Mouse (Mus musculus): ENCODE data around the gene Elovl2. TPM values are rescaled to one million over a fixed set of nuclear protein-coding genes. Genes with fewer than 3 reads are reported as not detected.
"Not testable (repeated sequence)": the region's sequence is repeated elsewhere in the genome, so short reads cannot be mapped to it uniquely, and the experiment has no call there.

The Elovl2 gene
- polyA plus RNA-seq, 1 experiment from 2014 or later = 32.5 TPM

- no peak overlapping the region for H3K4me2 ChIP-seq
- H3K27ac ChIP-seq (ENCODE audit: low read depth, low read length) = no peak overlapping the region
- no peak overlapping the region for H3K4me3 ChIP-seq (ENCODE audit: low read depth, low read length)
- no peaks in the 10 kb centered on the region for H3K27me3 ChIP-seq (replicated peaks; ENCODE audit: control insufficient read depth, insufficient read depth, low read length)
- H3K36me3 ChIP-seq (ENCODE audit: control insufficient read depth, insufficient read depth, low read length) = no peaks in the 10 kb centered on the region
- no peak overlapping the region for H3K9ac ChIP-seq (ENCODE audit: low read depth, low read length)
- no peaks in the 10 kb centered on the region for H3K4me1 ChIP-seq (replicated peaks; ENCODE audit: control insufficient read depth, insufficient read depth, low read length)
- H3K9me3 ChIP-seq (ENCODE audit: control insufficient read depth, low read length) = no peaks in the 10 kb centered on the region
- DNase-seq (ENCODE audit: low spot score) = no peak
- no peak for ATAC-seq (replicated peaks; ENCODE audit: low FRiP score)
- WGBS = 80% methylated on average over 5 of the region's 5 CpGs
These were observed 14.0 kb downstream of the Elovl2 start for GRCm38 (mm10) chr13:41206241-41206640.

GRCm38 (mm10) chr13:41205568-41205967, 14.6 kb downstream of the Elovl2 start:
- not testable (repeated sequence) for H3K27ac ChIP-seq (ENCODE audit: low read depth, low read length); H3K4me1 ChIP-seq (replicated peaks; ENCODE audit: control insufficient read depth, insufficient read depth, low read length); DNase-seq (ENCODE audit: low spot score); H3K9ac ChIP-seq (ENCODE audit: low read depth, low read length); H3K9me3 ChIP-seq (ENCODE audit: control insufficient read depth, low read length); H3K36me3 ChIP-seq (ENCODE audit: control insufficient read depth, insufficient read depth, low read length); H3K4me2 ChIP-seq; H3K4me3 ChIP-seq (ENCODE audit: low read depth, low read length); ATAC-seq (replicated peaks; ENCODE audit: low FRiP score); H3K27me3 ChIP-seq (replicated peaks; ENCODE audit: control insufficient read depth, insufficient read depth, low read length)

DNA sequence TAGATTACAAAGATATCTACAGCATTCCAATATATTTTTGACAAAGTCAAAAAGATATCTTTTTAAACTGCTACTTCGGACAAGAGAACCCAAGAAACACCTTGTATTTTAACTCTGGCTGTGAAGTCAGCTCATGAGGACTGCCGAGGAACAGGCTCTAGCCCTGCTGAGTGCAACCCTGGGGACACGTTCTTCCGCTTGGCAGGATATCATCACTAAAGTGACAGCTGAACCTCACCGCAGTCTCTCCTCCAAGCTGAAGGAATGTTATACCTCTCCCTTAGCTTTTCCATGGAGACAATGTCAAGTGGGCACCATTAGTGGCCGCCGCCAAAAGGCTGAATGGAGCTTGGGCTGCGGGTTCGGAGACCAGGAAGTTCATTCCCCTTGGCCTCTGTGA, 16.5 kb downstream of the Elovl2 start:
- WGBS = 77% methylated on average over 9 of the region's 9 CpGs
- no peak overlapping the region for H3K4me3 ChIP-seq (ENCODE audit: low read depth, low read length)
- no peaks in the 10 kb centered on the region for H3K27me3 ChIP-seq (replicated peaks; ENCODE audit: control insufficient read depth, insufficient read depth, low read length)
- H3K27ac ChIP-seq (ENCODE audit: low read depth, low read length) = no peak overlapping the region
- no peak overlapping the region for H3K9ac ChIP-seq (ENCODE audit: low read depth, low read length)
- no peaks in the 10 kb centered on the region for H3K4me1 ChIP-seq (replicated peaks; ENCODE audit: control insufficient read depth, insufficient read depth, low read length)
- DNase-seq (ENCODE audit: low spot score) (no peak), ATAC-seq (replicated peaks; ENCODE audit: low FRiP score) (no peak)
- no peaks in the 10 kb centered on the region for H3K9me3 ChIP-seq (ENCODE audit: control insufficient read depth, low read length)
- H3K4me2 ChIP-seq = no peak overlapping the region
- H3K36me3 ChIP-seq (ENCODE audit: control insufficient read depth, insufficient read depth, low read length) = no peaks in the 10 kb centered on the region

GRCm38 (mm10) chr13:41203289-41203688, 16.9 kb downstream of the Elovl2 start:
- DNase-seq (ENCODE audit: low spot score) (no peak), ATAC-seq (replicated peaks; ENCODE audit: low FRiP score) (no peak)
- H3K27me3 ChIP-seq (replicated peaks; ENCODE audit: control insufficient read depth, insufficient read depth, low read length) = no peaks in the 10 kb centered on the region
- H3K4me2 ChIP-seq = no peak overlapping the region
- H3K4me3 ChIP-seq (ENCODE audit: low read depth, low read length) = no peak overlapping the region
- H3K9me3 ChIP-seq (ENCODE audit: control insufficient read depth, low read length) = no peaks in the 10 kb centered on the region
- WGBS = 72% methylated on average over 7 of the region's 7 CpGs
- no peaks in the 10 kb centered on the region for H3K4me1 ChIP-seq (replicated peaks; ENCODE audit: control insufficient read depth, insufficient read depth, low read length)
- H3K27ac ChIP-seq (ENCODE audit: low read depth, low read length) = no peak overlapping the region
- no peak overlapping the region for H3K9ac ChIP-seq (ENCODE audit: low read depth, low read length)
- H3K36me3 ChIP-seq (ENCODE audit: control insufficient read depth, insufficient read depth, low read length) = no peaks in the 10 kb centered on the region

DNA sequence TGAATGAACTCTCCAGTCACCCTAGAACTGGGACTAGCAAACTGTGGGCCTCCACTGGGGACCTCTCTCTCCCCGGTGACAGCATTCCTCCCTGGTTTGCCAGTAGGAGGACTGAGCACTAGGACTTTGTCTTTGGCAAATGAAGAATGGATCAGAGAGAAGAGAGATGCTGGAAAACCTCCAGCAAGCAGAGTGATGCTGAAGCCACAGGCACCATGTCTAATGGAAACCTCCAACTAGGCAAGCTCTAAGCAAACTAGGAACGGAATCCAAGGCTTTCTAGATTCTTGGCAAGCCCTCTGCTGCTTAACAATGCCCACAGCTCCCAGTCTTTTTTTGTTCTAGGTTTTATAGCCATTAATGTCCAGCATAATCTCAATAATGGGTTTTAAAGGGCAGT, 19.3 kb downstream of the Elovl2 start:
- no peak for ATAC-seq (replicated peaks; ENCODE audit: low FRiP score)
- no peak overlapping the region for H3K4me2 ChIP-seq
- no peak overlapping the region for H3K4me3 ChIP-seq (ENCODE audit: low read depth, low read length)
- no peak overlapping the region for H3K27ac ChIP-seq (ENCODE audit: low read depth, low read length)
- no peaks in the 10 kb centered on the region for H3K4me1 ChIP-seq (replicated peaks; ENCODE audit: control insufficient read depth, insufficient read depth, low read length)
- no peaks in the 10 kb centered on the region for H3K36me3 ChIP-seq (ENCODE audit: control insufficient read depth, insufficient read depth, low read length)
- WGBS = 71% methylated on average over 2 of the region's 2 CpGs
- H3K27me3 ChIP-seq (replicated peaks; ENCODE audit: control insufficient read depth, insufficient read depth, low read length) = no peaks in the 10 kb centered on the region
- H3K9ac ChIP-seq (ENCODE audit: low read depth, low read length) = no peak overlapping the region
- no peaks in the 10 kb centered on the region for H3K9me3 ChIP-seq (ENCODE audit: control insufficient read depth, low read length)
- DNase-seq (ENCODE audit: low spot score) = no peak

- Histone ChIP-seq H3K9ac (ENCODE audit: low read depth, low read length) (no peak overlapping the region), H3K4me3 (ENCODE audit: low read depth, low read length) (no peak overlapping the region), H3K4me1 (replicated peaks; ENCODE audit: control insufficient read depth, insufficient read depth, low read length) (no peaks in the 10 kb centered on the region), H3K27me3 (replicated peaks; ENCODE audit: control insufficient read depth, insufficient read depth, low read length) (no peaks in the 10 kb centered on the region), H3K27ac (ENCODE audit: low read depth, low read length) (peak overlapping the region; percentile 26; the same call in 1 of the 2 replicates), H3K4me2 (no peak overlapping the region), H3K36me3 (ENCODE audit: control insufficient read depth, insufficient read depth, low read length) (no peaks in the 10 kb centered on the region), H3K9me3 (ENCODE audit: control insufficient read depth, low read length) (no peaks in the 10 kb centered on the region)
- DNase-seq (ENCODE audit: low spot score) = no peak
- 66% methylated on average over 3 of the region's 3 CpGs for WGBS
- ATAC-seq (replicated peaks; ENCODE audit: low FRiP score) = peak; percentile 51
These were observed 24.4 kb downstream of the Elovl2 start for GRCm38 (mm10) chr13:41195640-41196333.

- H3K27ac ChIP-seq (ENCODE audit: low read depth, low read length) = no peak overlapping the region
- no peak for ATAC-seq (replicated peaks; ENCODE audit: low FRiP score)
- no peaks in the 10 kb centered on the region; the same call in 1 of the 2 replicates for H3K36me3 ChIP-seq (ENCODE audit: control insufficient read depth, insufficient read depth, low read length)
- DNase-seq (ENCODE audit: low spot score) = no peak
- no peak overlapping the region for H3K4me2 ChIP-seq
- H3K4me1 ChIP-seq (replicated peaks; ENCODE audit: control insufficient read depth, insufficient read depth, low read length) = no peaks in the 10 kb centered on the region
- H3K4me3 ChIP-seq (ENCODE audit: low read depth, low read length) = no peak overlapping the region
- no peaks in the 10 kb centered on the region for H3K9me3 ChIP-seq (ENCODE audit: control insufficient read depth, low read length)
- H3K9ac ChIP-seq (ENCODE audit: low read depth, low read length) = no peak overlapping the region
- H3K27me3 ChIP-seq (replicated peaks; ENCODE audit: control insufficient read depth, insufficient read depth, low read length) = no peaks in the 10 kb centered on the region
- 82% methylated on average over 6 of the region's 6 CpGs for WGBS
These were observed 32.3 kb downstream of the Elovl2 start for GRCm38 (mm10) chr13:41187886-41188285.

GRCm38 (mm10) chr13:41158426-41158825, 61.8 kb downstream of the Elovl2 start:
- H3K36me3 ChIP-seq (ENCODE audit: control insufficient read depth, insufficient read depth, low read length) = no peaks in the 10 kb centered on the region
- no peaks in the 10 kb centered on the region for H3K9me3 ChIP-seq (ENCODE audit: control insufficient read depth, low read length)
- no peak overlapping the region for H3K4me3 ChIP-seq (ENCODE audit: low read depth, low read length)
- H3K4me1 ChIP-seq (replicated peaks; ENCODE audit: control insufficient read depth, insufficient read depth, low read length) = no peaks in the 10 kb centered on the region
- H3K4me2 ChIP-seq = no peak overlapping the region
- WGBS = 57% methylated on average over 5 of the region's 5 CpGs
- no peak overlapping the region for H3K9ac ChIP-seq (ENCODE audit: low read depth, low read length)
- no peak for ATAC-seq (replicated peaks; ENCODE audit: low FRiP score)
- no peak for DNase-seq (ENCODE audit: low spot score)
- no peak overlapping the region for H3K27ac ChIP-seq (ENCODE audit: low read depth, low read length)
- H3K27me3 ChIP-seq (replicated peaks; ENCODE audit: control insufficient read depth, insufficient read depth, low read length) = no peaks in the 10 kb centered on the region

DNA sequence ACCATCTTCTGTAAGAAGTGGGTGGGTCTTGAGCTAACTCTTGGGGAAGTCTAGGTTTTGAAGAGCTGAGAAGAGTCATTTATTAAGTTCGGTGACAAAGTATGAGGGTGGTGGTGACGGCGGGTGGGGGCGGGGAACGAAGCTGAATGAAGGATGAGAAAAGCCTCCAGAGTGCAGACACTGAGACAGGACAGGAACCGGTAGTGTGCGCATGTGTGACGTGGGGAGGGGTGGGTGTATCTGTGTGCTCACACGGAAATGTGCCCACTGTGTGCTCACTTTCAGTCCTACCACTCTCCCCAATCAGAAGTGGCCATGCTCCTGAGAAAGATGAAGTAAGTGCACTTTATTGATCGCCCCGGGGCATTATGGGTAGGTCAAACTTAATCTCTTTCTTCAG, 67.1 kb downstream of the Elovl2 start:
- H3K27ac ChIP-seq (ENCODE audit: low read depth, low read length) = no peak overlapping the region
- H3K9ac ChIP-seq (ENCODE audit: low read depth, low read length) = no peak overlapping the region
- H3K36me3 ChIP-seq (ENCODE audit: control insufficient read depth, insufficient read depth, low read length) = no peaks in the 10 kb centered on the region
- 73% methylated on average over 11 of the region's 11 CpGs for WGBS
- no peaks in the 10 kb centered on the region for H3K27me3 ChIP-seq (replicated peaks; ENCODE audit: control insufficient read depth, insufficient read depth, low read length)
- H3K4me1 ChIP-seq (replicated peaks; ENCODE audit: control insufficient read depth, insufficient read depth, low read length) = no peaks in the 10 kb centered on the region
- ATAC-seq (replicated peaks; ENCODE audit: low FRiP score) (no peak), DNase-seq (ENCODE audit: low spot score) (no peak)
- no peaks in the 10 kb centered on the region for H3K9me3 ChIP-seq (ENCODE audit: control insufficient read depth, low read length)
- H3K4me2 ChIP-seq = no peak overlapping the region
- no peak overlapping the region for H3K4me3 ChIP-seq (ENCODE audit: low read depth, low read length)
